Mouse (Mus musculus): Measurements from ENCODE around the gene Ciao2b. TPM values are rescaled to one million over a fixed set of nuclear protein-coding genes. Genes with fewer than 3 reads are reported as not detected.
A peak's percentile ranks its signal among the peaks of the same experiment; 100 is the strongest.
"Not testable (repeated sequence)": the region's sequence is repeated elsewhere in the genome, so short reads cannot be mapped to it uniquely, and the experiment has no call there.

The Ciao2b gene
- 88.9 and 89.4 TPM in 2 replicates for polyA plus RNA-seq (2015; fragmentation: Nextera tagmentation; extraction: Ambion mirVana)

GRCm38 (mm10) chr8:104641426-104642323 lies at the start of gene Ciao2b:
Ciao2b (minus strand) TSS chr8:104641965.
- ATAC-seq (ENCODE audit: low FRiP score, low read depth): peak; percentile 96
- WGBS: under 1% methylated on average over 66 of the region's 66 CpGs
- H3K9me3 ChIP-seq: no peaks in the 10 kb centered on the region
- H3K4me3 ChIP-seq: peak within 1 kb of the TSS; percentile 83
- peak within 1 kb of the TSS; percentile 33; the same call in 1 of the 2 replicates for H3K27ac ChIP-seq
- peak within 1 kb of the TSS; percentile 86 for H3K9ac ChIP-seq
- peak within 1 kb of the TSS; percentile 94 for H3K4me2 ChIP-seq (replicated peaks)
- peaks cover 21% of the 10 kb centered on the region for H3K36me3 ChIP-seq
- H3K4me1 ChIP-seq: peaks cover 17% of the 10 kb centered on the region
- no peaks in the 10 kb centered on the region for H3K27me3 ChIP-seq

- Histone ChIP-seq H3K9ac (no peak overlapping the region), H3K27ac (no peak overlapping the region), H3K4me2 (replicated peaks) (no peak overlapping the region), H3K9me3 (no peaks in the 10 kb centered on the region), H3K4me3 (no peak overlapping the region), H3K4me1 (no peaks in the 10 kb centered on the region), H3K36me3 (no peaks in the 10 kb centered on the region), H3K27me3 (no peaks in the 10 kb centered on the region)
- ATAC-seq (ENCODE audit: low FRiP score, low read depth): no peak
- WGBS: 72% methylated on average over 4 of the region's 4 CpGs
These were observed 46.7 kb upstream of the Ciao2b start for GRCm38 (mm10) chr8:104688433-104688832.

DNA sequence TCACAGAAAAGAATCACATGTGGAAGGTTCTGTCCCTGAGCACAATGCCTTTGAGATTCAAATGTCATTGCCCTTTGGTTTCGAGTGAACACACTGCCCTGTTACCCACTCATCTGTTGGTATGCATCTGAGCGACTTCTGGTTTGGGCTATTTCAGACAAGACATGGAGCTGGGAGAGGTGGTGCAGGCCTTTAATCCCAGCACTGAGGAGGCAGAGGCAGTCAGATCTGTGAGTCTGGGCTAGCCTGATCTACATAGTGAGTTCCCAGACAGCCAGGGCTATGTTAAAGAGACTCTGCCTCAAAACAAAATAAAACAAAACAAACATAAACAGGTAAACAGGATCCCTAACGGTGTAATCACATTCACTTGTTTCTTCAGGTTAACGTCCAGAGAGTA lies 13.8 kb upstream of the Ciao2b start:
- whole genome bisulfite sequencing: 74% methylated on average over 4 of the region's 4 CpGs

GRCm38 (mm10) chr8:104654984-104655383 lies 13.2 kb upstream of the Ciao2b start:
- Histone ChIP-seq H3K27ac (no peak overlapping the region), H3K27me3 (no peaks in the 10 kb centered on the region), H3K9me3 (no peaks in the 10 kb centered on the region), H3K4me3 (no peak overlapping the region), H3K4me2 (replicated peaks) (no peak overlapping the region), H3K9ac (no peak overlapping the region), H3K36me3 (no peaks in the 10 kb centered on the region), H3K4me1 (no peaks in the 10 kb centered on the region)
- WGBS: 0% methylated on average over 3 of the region's 3 CpGs
- peak; percentile 69; the same call in 1 of the 2 replicates for ATAC-seq (ENCODE audit: low FRiP score, low read depth)

More for the DNA sequence above, 13.8 kb upstream of the Ciao2b start:
- H3K9me3 ChIP-seq: no peaks in the 10 kb centered on the region
- H3K4me1 ChIP-seq: no peaks in the 10 kb centered on the region
- H3K4me3 ChIP-seq: no peak overlapping the region
- H3K4me2 ChIP-seq (replicated peaks): no peak overlapping the region
- no peak overlapping the region for H3K9ac ChIP-seq
- no peaks in the 10 kb centered on the region for H3K27me3 ChIP-seq
- H3K36me3 ChIP-seq: no peaks in the 10 kb centered on the region
- ATAC-seq (ENCODE audit: low FRiP score, low read depth): no peak
- no peak overlapping the region for H3K27ac ChIP-seq

- H3K4me1 ChIP-seq: peaks cover 17% of the 10 kb centered on the region
- H3K27me3 ChIP-seq; H3K27ac ChIP-seq; ATAC-seq (ENCODE audit: low FRiP score, low read depth); H3K9me3 ChIP-seq; H3K4me3 ChIP-seq; H3K9ac ChIP-seq; H3K36me3 ChIP-seq; H3K4me2 ChIP-seq (replicated peaks): not testable (repeated sequence)
- 73% methylated on average over 3 of the region's 3 CpGs for WGBS
These were observed 2.4 kb upstream of the Ciao2b start for GRCm38 (mm10) chr8:104644187-104644586.

- Histone ChIP-seq H3K4me2 (replicated peaks) (peak overlapping the region; percentile 94), H3K27ac (0 out of 2 replicates have a peak overlapping the region, but pooled peaks have one; percentile 33), H3K27me3 (no peaks in the 10 kb centered on the region), H3K9me3 (no peaks in the 10 kb centered on the region), H3K4me1 (peaks cover 17% of the 10 kb centered on the region), H3K36me3 (peaks cover 15% of the 10 kb centered on the region), H3K9ac (peak overlapping the region; percentile 86), H3K4me3 (peak overlapping the region; percentile 83)
- 77% methylated on average over 6 of the region's 6 CpGs for WGBS
- ATAC-seq (ENCODE audit: low FRiP score, low read depth): no peak
These were observed 524 bp upstream of the Ciao2b start for GRCm38 (mm10) chr8:104642324-104642654.

GRCm38 (mm10) chr8:104640831-104641370 lies 864 bp downstream of the Ciao2b start:
- Histone ChIP-seq H3K36me3 (peaks cover 24% of the 10 kb centered on the region), H3K9ac (peak overlapping the region; percentile 86), H3K4me1 (peaks cover 17% of the 10 kb centered on the region), H3K4me2 (replicated peaks) (peak overlapping the region; percentile 94), H3K27me3 (no peaks in the 10 kb centered on the region), H3K4me3 (peak overlapping the region; percentile 83), H3K9me3 (no peaks in the 10 kb centered on the region), H3K27ac (no peak overlapping the region)
- no peak for ATAC-seq (ENCODE audit: low FRiP score, low read depth)
- 13% methylated on average over 25 of the region's 25 CpGs for WGBS

- no peaks in the 10 kb centered on the region for H3K9me3 ChIP-seq
- H3K4me2 ChIP-seq (replicated peaks): peak overlapping the region; percentile 94
- peak overlapping the region; percentile 83 for H3K4me3 ChIP-seq
- ATAC-seq (ENCODE audit: low FRiP score, low read depth): no peak
- peaks cover 17% of the 10 kb centered on the region for H3K4me1 ChIP-seq
- WGBS: 91% methylated on average over 7 of the region's 7 CpGs
- H3K36me3 ChIP-seq: peaks cover 31% of the 10 kb centered on the region
- H3K27me3 ChIP-seq: no peaks in the 10 kb centered on the region
- no peak overlapping the region for H3K27ac ChIP-seq
- peak overlapping the region; percentile 86 for H3K9ac ChIP-seq
These were observed 1.5 kb downstream of the Ciao2b start for GRCm38 (mm10) chr8:104640241-104640640.

DNA sequence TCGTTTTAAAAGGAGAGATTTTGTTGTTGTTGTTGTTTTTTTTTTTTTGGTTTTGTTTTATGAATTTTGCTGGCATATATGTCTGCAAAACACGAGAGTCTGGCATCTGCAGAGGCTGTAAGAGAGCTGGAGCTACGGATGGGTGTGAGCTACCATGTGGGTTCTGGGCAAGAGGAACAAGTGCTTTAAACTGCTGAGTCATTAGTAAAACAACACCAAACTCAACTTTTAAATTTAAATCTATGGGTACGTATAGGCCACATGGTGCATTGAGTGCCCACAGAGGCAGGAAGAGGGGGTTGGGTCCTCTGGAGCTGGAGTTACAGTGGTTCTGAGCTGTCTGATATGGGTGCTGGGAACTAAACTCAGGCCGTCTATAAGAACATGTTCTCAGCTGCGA lies 3.8 kb downstream of the Ciao2b start:
- H3K27me3 ChIP-seq: no peaks in the 10 kb centered on the region
- WGBS: 92% methylated on average over 6 of the region's 6 CpGs
- H3K4me2 ChIP-seq (replicated peaks): no peak overlapping the region
- H3K36me3 ChIP-seq: peaks cover 35% of the 10 kb centered on the region
- no peak for ATAC-seq (ENCODE audit: low FRiP score, low read depth)
- H3K4me3 ChIP-seq: no peak overlapping the region
- no peaks in the 10 kb centered on the region for H3K9me3 ChIP-seq
- no peak overlapping the region for H3K27ac ChIP-seq
- no peak overlapping the region for H3K9ac ChIP-seq
- peaks cover 22% of the 10 kb centered on the region for H3K4me1 ChIP-seq

- WGBS: 88% methylated on average over 3 of the region's 3 CpGs
These were observed 6.6 kb downstream of the Ciao2b start for GRCm38 (mm10) chr8:104635004-104635710.

DNA sequence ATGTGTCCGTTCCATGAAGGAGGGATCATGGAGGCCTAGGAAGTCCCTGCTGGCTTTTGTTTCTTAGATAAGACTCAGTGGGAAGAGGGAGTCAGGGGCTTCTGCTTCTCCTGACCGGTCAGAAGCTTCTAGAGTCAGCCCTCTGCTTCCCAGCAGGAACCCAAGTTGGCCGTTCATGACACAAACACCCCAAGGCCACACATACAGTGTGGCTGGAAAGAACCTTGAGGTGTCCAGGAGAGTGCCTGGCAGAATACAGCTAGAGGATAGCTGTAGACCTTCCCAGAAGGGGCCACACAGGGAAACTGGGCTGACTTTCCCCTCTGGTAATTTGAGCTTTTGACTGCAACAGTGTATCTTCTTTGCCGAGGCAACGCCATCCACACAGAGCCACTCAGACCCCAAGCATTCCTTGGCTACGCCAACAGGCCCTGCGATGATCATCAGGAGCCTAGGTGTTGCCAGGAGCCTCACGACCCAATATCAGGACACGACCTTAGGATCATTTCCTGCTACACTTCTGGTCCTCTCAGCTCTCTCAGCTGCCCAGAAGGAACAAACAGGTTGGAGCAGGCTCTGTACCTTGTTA lies 8.5 kb downstream of the Ciao2b start:
- H3K27me3 ChIP-seq: peaks cover 20% of the 10 kb centered on the region
- no peak overlapping the region for H3K4me3 ChIP-seq
- H3K4me2 ChIP-seq (replicated peaks): no peak overlapping the region
- WGBS: 44% methylated on average over 9 of the region's 9 CpGs
- peaks cover 31% of the 10 kb centered on the region for H3K4me1 ChIP-seq
- ATAC-seq (ENCODE audit: low FRiP score, low read depth): no peak
- no peaks in the 10 kb centered on the region for H3K9me3 ChIP-seq
- H3K36me3 ChIP-seq: peaks cover 20% of the 10 kb centered on the region
- H3K9ac ChIP-seq: no peak overlapping the region
- no peak overlapping the region for H3K27ac ChIP-seq

More at GRCm38 (mm10) chr8:104635004-104635710, 6.6 kb downstream of the Ciao2b start:
- Histone ChIP-seq H3K4me3 (no peak overlapping the region), H3K9me3 (no peaks in the 10 kb centered on the region), H3K4me1 (peaks cover 31% of the 10 kb centered on the region), H3K9ac (no peak overlapping the region), H3K27me3 (peaks cover 8% of the 10 kb centered on the region; the same call in 1 of the 2 replicates), H3K36me3 (peaks cover 35% of the 10 kb centered on the region), H3K27ac (no peak overlapping the region), H3K4me2 (replicated peaks) (no peak overlapping the region)
- no peak for ATAC-seq (ENCODE audit: low FRiP score, low read depth)

Data from limb, embryonic 13.5 days (tissue).